Mouse (Mus musculus): Measurements from ENCODE around the gene Ildr2.

Ildr2 gene

GRCm38 (mm10) chr1:166283451-166283850 is 29.5 kb downstream of the Ildr2 start:
- DNase-seq (ENCODE audit: low read depth, low spot score), result peak; percentile 36

GRCm38 (mm10) chr1:166284390-166284789 is 30.5 kb downstream of the Ildr2 start:
- DNase-seq (ENCODE audit: low read depth, low spot score), result no peak

GRCm38 (mm10) chr1:166286231-166286630 is 32.3 kb downstream of the Ildr2 start:
- no peak for DNase-seq (ENCODE audit: low read depth, low spot score)

GRCm38 (mm10) chr1:166290562-166290961 is 36.6 kb downstream of the Ildr2 start:
- DNase-seq (ENCODE audit: low read depth, low spot score), result no peak

- DNase-seq (ENCODE audit: low read depth, low spot score), result no peak
Measured at GRCm38 (mm10) chr1:166293086-166293485, 39.1 kb downstream of the Ildr2 start.

GRCm38 (mm10) chr1:166295548-166295947 is 41.6 kb downstream of the Ildr2 start:
- DNase-seq (ENCODE audit: low read depth, low spot score), result no peak

- DNase-seq (ENCODE audit: low read depth, low spot score), result no peak
Measured at GRCm38 (mm10) chr1:166296371-166296770, 42.4 kb downstream of the Ildr2 start.

- peak; percentile 79 for DNase-seq (ENCODE audit: low read depth, low spot score)
Measured at GRCm38 (mm10) chr1:166296971-166297370, 43.0 kb downstream of the Ildr2 start.

GRCm38 (mm10) chr1:166297499-166298111 is 43.7 kb downstream of the Ildr2 start:
- peak; percentile 65 for DNase-seq (ENCODE audit: low read depth, low spot score)

GRCm38 (mm10) chr1:166298884-166299283 is 44.9 kb downstream of the Ildr2 start:
- peak; percentile 82 for DNase-seq (ENCODE audit: low read depth, low spot score)

GRCm38 (mm10) chr1:166299821-166300220 is 45.9 kb downstream of the Ildr2 start:
- peak; percentile 91 for DNase-seq (ENCODE audit: low read depth, low spot score)

GRCm38 (mm10) chr1:166300526-166300925 is 46.6 kb downstream of the Ildr2 start:
- DNase-seq (ENCODE audit: low read depth, low spot score), result no peak

GRCm38 (mm10) chr1:166304352-166305240 is 50.7 kb downstream of the Ildr2 start:
- DNase-seq (ENCODE audit: low read depth, low spot score), result peak; percentile 85

GRCm38 (mm10) chr1:166308471-166308850 is 54.5 kb downstream of the Ildr2 start:
- no peak for DNase-seq (ENCODE audit: low read depth, low spot score)

GRCm38 (mm10) chr1:166308851-166309715 is 55.1 kb downstream of the Ildr2 start:
- peak; percentile 75 for DNase-seq (ENCODE audit: low read depth, low spot score)

GRCm38 (mm10) chr1:166311151-166311550 is 57.2 kb downstream of the Ildr2 start:
- DNase-seq (ENCODE audit: low read depth, low spot score), result no peak

- DNase-seq (ENCODE audit: low read depth, low spot score), result peak; percentile 95
Measured at GRCm38 (mm10) chr1:166313637-166314036, 59.7 kb downstream of the Ildr2 start.

- DNase-seq (ENCODE audit: low read depth, low spot score), result no peak
Measured at GRCm38 (mm10) chr1:166315706-166316105, 61.8 kb downstream of the Ildr2 start.

- DNase-seq (ENCODE audit: low read depth, low spot score), result peak; percentile 90
Measured at GRCm38 (mm10) chr1:166319132-166319698, 65.3 kb downstream of the Ildr2 start.

- peak; percentile 66 for DNase-seq (ENCODE audit: low read depth, low spot score)
Measured at GRCm38 (mm10) chr1:166326421-166326820, 72.5 kb downstream of the Ildr2 start.

GRCm38 (mm10) chr1:166330752-166331151 is 76.8 kb downstream of the Ildr2 start:
- DNase-seq (ENCODE audit: low read depth, low spot score), result peak; percentile 79

- peak; percentile 55 for DNase-seq (ENCODE audit: low read depth, low spot score)
Measured at GRCm38 (mm10) chr1:166339110-166339509, 85.2 kb downstream of the Ildr2 start.
